ENCODE assay signal across 22 mouse cellular contexts in genomic region chr19:48834342-48834741, GRCm38 (mm10).
DNase-seq lines count a peak whose midpoint lies in the region; ATAC-seq and TF ChIP-seq lines count a peak whose summit lies in the region.
"Had no signal": no experiment of that assay in that cellular context is flagged by ENCODE, and none has a peak within 500 bp of the region (broad histone marks: within the 10 kb centered on the region; RNA-seq: fewer than 3 reads in every experiment).

No protein-coding gene starts in this region.

- H3K36me3 ChIP-seq in forebrain, embryonic 14.5 days (ENCODE audit: control insufficient read depth, insufficient read depth, low read length) = no peaks in the 10 kb centered on the region
- no peaks in the 10 kb centered on the region for H3K36me3 ChIP-seq in forebrain, embryonic 10.5 days (replicated peaks)
- no peaks in the 10 kb centered on the region for H3K36me3 ChIP-seq in forebrain, postnatal 0 days (ENCODE audit: insufficient read depth)
- H3K36me3 ChIP-seq: embryonic facial prominence, embryonic 15.5 days; heart, embryonic 13.5 days; limb, embryonic 15.5 days; liver, embryonic 15.5 days had no signal

- CTCF ChIA-PET in Patski (lab: Charles Lee) = interaction anchor here (0.9 kb wide), 1 partner anchor 80 kb away, joined by 3 read pairs; no protein-coding TSS in a partner anchor

- H3K4me1 ChIP-seq in forebrain, embryonic 14.5 days (ENCODE audit: control insufficient read depth, insufficient read depth, low read length) = peaks cover 5% of the 10 kb centered on the region; the same call in 1 of the 2 replicates
- H3K4me1 ChIP-seq in forebrain, embryonic 10.5 days = no peaks in the 10 kb centered on the region
- H3K4me1 ChIP-seq in forebrain, postnatal 0 days (ENCODE audit: insufficient read depth) = no peaks in the 10 kb centered on the region
- H3K4me1 ChIP-seq: embryonic facial prominence, embryonic 15.5 days; heart, embryonic 13.5 days; liver, embryonic 15.5 days had no signal

- in situ Hi-C loops in Patski (cut with MboI; ENCODE audit: low pct_unique_long_range_greater_than_20kb) = no loop called here

- no peak for TF ChIP-seq CTCF in Patski (IDR thresholded peaks at IDR 0.05)
- TF ChIP-seq CTCF in forebrain, postnatal 0 days (IDR thresholded peaks at IDR 0.05; ENCODE audit: low read depth) = no peak

- no peak overlapping the region for H3K27ac ChIP-seq in forebrain, embryonic 14.5 days (ENCODE audit: low read depth, low read length)
- H3K27ac ChIP-seq in forebrain, embryonic 10.5 days = no peak overlapping the region
- no peak overlapping the region for H3K27ac ChIP-seq in forebrain, postnatal 0 days (ENCODE audit: low read depth, low read length)
- H3K27ac ChIP-seq: embryonic facial prominence, embryonic 15.5 days; heart, embryonic 13.5 days; limb, embryonic 15.5 days; liver, embryonic 15.5 days had no signal

- peak; percentile 87 for DNase-seq in forebrain, embryonic 14.5 days (ENCODE audit: low spot score)
- no peak for DNase-seq in forebrain, embryonic 10.5 days (ENCODE audit: extremely low spot score, low spot score)
- DNase-seq in layer of hippocampus, postnatal 10 days (ENCODE audit: low spot score in 2 of 2) = peak; percentile 10 to 16
- DNase-seq in layer of hippocampus, adult 11-12 months (ENCODE audit: low spot score) = no peak
- DNase-seq in Patski (ENCODE audit: low read depth, low spot score) = peak; percentile 17
- peak; percentile 74 for DNase-seq in forebrain, postnatal 0 days
- DNase-seq in kidney, postnatal 36 days = no peak
- DNase-seq: adrenal gland, postnatal 36 days; cerebellum, adult 9-11 months; gastrocnemius, postnatal 14 days; heart, adult 18-20 months; kidney, adult 8-10 months; kidney, postnatal 14 days; spleen, adult 18-20 months; thymus, adult 18-20 months had no signal

- WGBS in forebrain, embryonic 14.5 days = 28% methylated on average over 3 of the region's 3 CpGs
- 80% methylated on average over 3 of the region's 3 CpGs for WGBS in forebrain, embryonic 10.5 days
- whole genome bisulfite sequencing in forebrain, postnatal 0 days = 41% methylated on average over 3 of the region's 3 CpGs

- no peaks in the 10 kb centered on the region for H3K9me3 ChIP-seq in forebrain, embryonic 14.5 days (replicated peaks; ENCODE audit: control insufficient read depth, low read length)
- no peaks in the 10 kb centered on the region for H3K9me3 ChIP-seq in forebrain, embryonic 10.5 days
- no peaks in the 10 kb centered on the region for H3K9me3 ChIP-seq in forebrain, postnatal 0 days (ENCODE audit: low read length)
- H3K9me3 ChIP-seq: embryonic facial prominence, embryonic 15.5 days; heart, embryonic 13.5 days; limb, embryonic 15.5 days; liver, embryonic 15.5 days had no signal

- H3K4me2 ChIP-seq in forebrain, embryonic 14.5 days (ENCODE audit: low read length) = no peak overlapping the region
- H3K4me2 ChIP-seq in forebrain, postnatal 0 days (ENCODE audit: low read depth) = no peak overlapping the region
- H3K4me2 ChIP-seq: embryonic facial prominence, embryonic 15.5 days; heart, embryonic 13.5 days; limb, embryonic 15.5 days; liver, embryonic 15.5 days; midbrain, embryonic 11.5 days had no signal

- H3K9ac ChIP-seq in forebrain, embryonic 14.5 days (ENCODE audit: low read length) = no peak overlapping the region
- no peak overlapping the region for H3K9ac ChIP-seq in forebrain, postnatal 0 days
- H3K9ac ChIP-seq: embryonic facial prominence, embryonic 15.5 days; heart, embryonic 13.5 days; limb, embryonic 15.5 days; liver, embryonic 15.5 days had no signal

- no peaks in the 10 kb centered on the region for H3K27me3 ChIP-seq in forebrain, embryonic 14.5 days (replicated peaks; ENCODE audit: control insufficient read depth, insufficient read depth, low read length)
- H3K27me3 ChIP-seq in forebrain, embryonic 10.5 days (ENCODE audit: poor library complexity, severe bottlenecking) = no peaks in the 10 kb centered on the region
- H3K27me3 ChIP-seq in Patski = no peaks in the 10 kb centered on the region
- H3K27me3 ChIP-seq in forebrain, postnatal 0 days (ENCODE audit: insufficient read depth, low read length) = no peaks in the 10 kb centered on the region
- H3K27me3 ChIP-seq: CH12.LX; embryonic facial prominence, embryonic 15.5 days; heart, embryonic 13.5 days; limb, embryonic 15.5 days; liver, embryonic 15.5 days had no signal

- POLR2A ChIA-PET in Patski (lab: Charles Lee) = no interaction called here

- ATAC-seq in forebrain, embryonic 14.5 days = peak; percentile 96
- ATAC-seq in Patski = no peak
- ATAC-seq in forebrain, postnatal 0 days = peak; percentile 78

- H3K4me3 ChIP-seq in forebrain, embryonic 14.5 days (ENCODE audit: low read depth, low read length) = no peak overlapping the region
- no peak overlapping the region for H3K4me3 ChIP-seq in forebrain, embryonic 10.5 days
- no peak overlapping the region for H3K4me3 ChIP-seq in forebrain, postnatal 0 days (ENCODE audit: low read depth, low read length)
- H3K4me3 ChIP-seq: embryonic facial prominence, embryonic 15.5 days; heart, embryonic 13.5 days; limb, embryonic 15.5 days; liver, embryonic 15.5 days; myocyte had no signal

Comparison
In these comparisons a context has a peak if more than half of its experiments do, and no peak if none do; other contexts are left out.
1. DNase-seq: peak in forebrain, embryonic 14.5 days (single experiment), layer of hippocampus, postnatal 10 days (2 of 2), Patski (single experiment) and forebrain, postnatal 0 days (single experiment); none in forebrain, embryonic 10.5 days (single experiment), layer of hippocampus, adult 11-12 months (single experiment) and kidney, postnatal 36 days (0 of 2).